Mouse (Mus musculus) embryo, embryonic 11 days (tissue): ENCODE data around the gene Srprb.

ENCODE experiments used
- DNase-seq: peaks from one replicate; pipeline ENCODE4 v3.0.0-alpha.2; 2015

The Srprb gene

GRCm38 (mm10) chr9:103143881-103144280, 58.1 kb downstream of the Srprb start:
- no peak for DNase-seq

- no peak for DNase-seq
These were observed 60.7 kb downstream of the Srprb start for GRCm38 (mm10) chr9:103141266-103141665.

GRCm38 (mm10) chr9:103140384-103140783, 61.6 kb downstream of the Srprb start:
- no peak for DNase-seq

- no peak for DNase-seq
These were observed 62.5 kb downstream of the Srprb start for GRCm38 (mm10) chr9:103139481-103139880.
